Mouse (Mus musculus) Muller cell, postnatal 12 days (primary cell): ENCODE measurements around the gene Lrrc10.
"Not testable (repeated sequence)": the region's sequence is repeated elsewhere in the genome, so short reads cannot be mapped to it uniquely, and the experiment has no call there.

Experiments used
- DNase-seq: peaks from one replicate; pipeline ENCODE4 v3.0.0-alpha.2; 2015; ENCODE audit errors: inconsistent ontology term

Lrrc10 gene

GRCm38 (mm10) chr10:117043497-117044166 lies 1.5 kb upstream of the Lrrc10 start:
- not testable (repeated sequence) for DNase-seq

DNA sequence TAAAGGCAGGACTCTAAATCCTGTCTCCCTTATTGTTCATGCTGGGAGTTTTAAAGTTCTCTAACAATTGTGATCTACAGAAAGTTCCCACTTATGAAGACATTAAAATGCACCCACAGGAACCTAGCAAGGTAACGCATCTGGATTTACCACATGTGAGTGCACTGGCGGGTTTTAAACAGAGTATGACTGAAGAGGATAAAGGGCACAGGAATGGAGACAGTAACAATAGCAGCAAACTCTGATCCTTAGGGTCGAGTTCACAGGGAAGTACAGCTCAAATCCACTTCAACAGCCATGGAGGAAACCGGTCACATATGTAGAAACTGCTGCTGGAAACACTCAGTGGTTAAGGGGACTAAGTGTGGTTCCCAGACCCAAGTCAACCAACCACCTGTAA lies 4.1 kb downstream of the Lrrc10 start:
- no peak for DNase-seq

DNA sequence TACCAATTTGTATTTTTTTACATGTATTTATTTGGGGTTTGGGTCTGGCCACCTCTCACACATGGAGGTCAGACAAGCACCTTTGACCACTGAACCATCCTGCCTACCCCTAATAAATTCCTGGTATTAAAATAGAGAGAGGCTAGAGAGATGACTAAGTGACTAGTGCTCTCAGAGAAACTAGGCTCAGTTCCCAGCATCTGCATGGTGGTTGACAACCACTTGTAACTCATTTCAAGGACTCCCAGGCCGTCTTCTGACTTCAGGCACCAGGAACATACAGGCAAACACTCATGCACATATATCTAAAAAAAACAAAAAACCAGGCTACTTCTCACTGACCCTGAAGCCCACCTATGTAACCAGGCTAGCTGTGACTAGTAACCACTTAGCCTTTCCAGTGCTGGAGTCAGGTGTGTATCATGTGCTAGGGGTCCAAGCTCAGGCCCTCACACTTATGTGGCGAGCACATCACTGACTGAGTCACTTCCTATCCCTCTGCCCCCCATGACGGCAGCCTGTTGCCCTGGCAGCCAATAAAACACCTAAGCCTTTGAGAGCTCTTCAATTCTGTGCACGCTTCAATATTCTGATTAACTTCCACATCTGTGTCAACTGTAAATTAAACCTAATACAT lies 4.9 kb downstream of the Lrrc10 start:
- DNase-seq: no peak

GRCm38 (mm10) chr10:117055668-117056067 lies 10.5 kb downstream of the Lrrc10 start:
- DNase-seq: no peak

DNA sequence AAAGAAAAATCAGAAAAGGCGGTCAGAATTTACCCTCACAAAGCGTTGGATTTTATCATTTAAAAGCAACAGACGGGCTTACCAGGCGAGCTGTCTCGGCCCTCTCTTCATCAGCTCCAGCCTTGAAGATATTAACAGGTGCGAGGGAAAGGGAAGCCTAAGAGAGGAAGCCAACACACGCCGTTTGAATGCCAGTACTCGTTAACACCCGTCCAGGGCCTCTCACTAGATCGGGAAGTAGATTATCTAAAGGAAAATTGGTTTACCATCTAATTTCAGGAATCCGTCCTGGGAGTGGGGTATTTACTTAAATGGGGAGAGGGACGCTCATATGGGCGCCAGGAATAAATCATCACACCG lies 17.7 kb downstream of the Lrrc10 start:
- no peak for DNase-seq

- peak; percentile 98 for DNase-seq
Measured at GRCm38 (mm10) chr10:117063254-117064021, 18.3 kb downstream of the Lrrc10 start, which contains the start of gene Cct2. Gene Cct2 (minus strand): TSS chr10:117063814.

- DNase-seq: no peak
Measured at GRCm38 (mm10) chr10:117064076-117064475, 18.9 kb downstream of the Lrrc10 start.

DNA sequence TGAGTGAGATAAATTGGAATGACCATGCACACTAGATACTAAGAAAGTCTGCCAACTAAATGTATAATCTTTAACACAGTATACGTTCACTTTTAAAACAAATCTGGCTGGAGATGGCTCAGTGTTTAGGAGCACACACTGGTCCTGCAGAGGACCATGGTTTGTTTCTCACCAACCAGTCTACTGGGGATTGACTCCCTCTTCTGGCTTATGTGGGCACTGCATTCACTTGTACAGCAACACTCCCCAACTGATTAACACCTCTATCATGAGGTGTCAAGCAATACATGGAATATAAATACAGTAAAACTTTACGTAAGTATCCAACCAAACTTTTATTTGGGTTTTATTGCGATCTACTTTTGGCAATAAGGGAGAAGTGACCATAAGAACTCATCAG lies 24.0 kb downstream of the Lrrc10 start:
- DNase-seq: no peak

GRCm38 (mm10) chr10:117072191-117072888 lies 27.2 kb downstream of the Lrrc10 start:
- DNase-seq: no peak

- no peak for DNase-seq
Measured at GRCm38 (mm10) chr10:117073176-117073575, 28.0 kb downstream of the Lrrc10 start.

GRCm38 (mm10) chr10:117078284-117078683 lies 33.1 kb downstream of the Lrrc10 start:
- no peak for DNase-seq

DNA sequence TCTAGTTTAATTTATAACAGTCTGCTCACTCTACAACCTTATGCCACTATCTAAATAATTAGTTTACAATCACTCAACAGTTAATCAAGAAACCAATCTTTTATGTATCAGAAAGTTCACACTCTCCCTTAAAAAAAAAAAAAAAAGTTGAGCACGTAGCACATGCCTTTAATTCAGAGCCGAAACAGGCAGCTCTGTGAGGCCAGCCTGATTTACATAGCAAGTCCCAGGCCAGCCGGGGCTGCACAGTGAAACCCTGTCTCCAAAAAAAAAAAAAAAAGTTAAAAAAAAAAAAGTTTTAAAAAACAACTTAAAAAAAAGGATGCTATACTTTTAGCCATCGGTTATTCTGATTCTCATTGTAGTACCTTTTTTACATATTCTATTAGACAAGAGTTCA lies 36.2 kb downstream of the Lrrc10 start:
- DNase-seq: no peak

DNA sequence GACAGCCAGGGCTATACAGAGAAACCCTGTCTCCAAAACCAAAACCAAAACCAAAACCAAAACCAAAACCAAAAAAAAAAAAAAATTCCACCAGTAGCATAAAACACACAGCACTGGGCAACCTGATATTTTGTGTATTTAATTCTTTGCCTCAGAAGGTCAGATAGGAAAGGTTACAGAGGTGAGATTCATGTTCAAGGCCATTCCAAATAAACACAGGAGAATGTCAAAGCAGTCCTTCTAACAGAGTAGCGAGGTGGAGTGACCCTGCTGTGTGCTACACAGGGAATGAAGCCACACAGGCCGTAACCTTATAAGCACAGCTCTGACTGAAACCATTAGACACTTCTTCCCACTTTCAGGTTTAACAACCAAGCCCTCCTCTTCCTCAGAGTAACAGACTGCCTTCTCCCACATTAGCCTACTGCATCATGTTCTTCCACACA lies 36.8 kb downstream of the Lrrc10 start:
- DNase-seq: no peak

GRCm38 (mm10) chr10:117089628-117090027 lies 44.5 kb downstream of the Lrrc10 start:
- DNase-seq: peak; percentile 86

- peak; percentile 90 for DNase-seq
Measured at GRCm38 (mm10) chr10:117094504-117095329, 49.6 kb downstream of the Lrrc10 start.

- no peak for DNase-seq
Measured at GRCm38 (mm10) chr10:117096096-117096495, 51.0 kb downstream of the Lrrc10 start.
